Mouse (Mus musculus): ENCODE results near the gene Dnase2a.

The Dnase2a gene

DNA sequence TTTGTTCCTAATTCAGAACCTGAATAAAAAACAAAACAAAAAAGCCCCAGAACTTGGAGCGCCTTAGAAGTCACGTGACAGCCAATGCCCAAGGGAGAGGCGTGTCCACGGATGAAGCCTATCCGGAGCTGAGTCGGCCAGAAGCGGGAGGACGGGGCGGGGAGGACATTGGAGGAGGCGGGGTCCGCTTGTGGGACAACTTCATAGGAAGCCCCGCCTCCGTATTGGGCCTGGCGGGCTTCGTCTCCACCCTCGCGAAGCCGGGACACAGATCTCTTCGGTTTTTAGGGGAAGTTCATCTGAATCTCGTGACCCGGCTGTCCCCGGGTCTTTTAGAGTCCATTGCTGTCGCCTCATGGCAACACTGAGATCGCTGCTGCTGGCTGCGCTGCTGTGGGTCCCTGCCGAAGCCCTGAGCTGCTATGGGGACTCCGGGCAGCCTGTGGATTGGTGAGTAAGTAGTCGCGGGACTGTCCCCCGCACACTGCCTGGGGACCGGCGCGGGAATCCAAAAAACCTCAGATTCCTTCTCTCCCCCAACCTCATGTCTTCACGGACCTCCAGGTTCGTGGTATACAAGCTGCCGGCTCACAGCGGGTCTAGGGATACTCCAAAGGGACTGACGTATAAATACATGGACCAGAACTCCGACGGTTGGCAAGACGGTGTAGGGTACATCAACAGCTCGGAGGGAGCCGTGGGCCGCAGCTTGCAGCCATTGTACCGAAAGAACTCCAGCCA lies at the start of gene Dnase2a:
Gene Dnase2a (plus strand): TSS at position 140 of the 741 bp plus-strand sequence.
- DNase-seq (ENCODE audit: low spot score) = peak; percentile 94

DNA sequence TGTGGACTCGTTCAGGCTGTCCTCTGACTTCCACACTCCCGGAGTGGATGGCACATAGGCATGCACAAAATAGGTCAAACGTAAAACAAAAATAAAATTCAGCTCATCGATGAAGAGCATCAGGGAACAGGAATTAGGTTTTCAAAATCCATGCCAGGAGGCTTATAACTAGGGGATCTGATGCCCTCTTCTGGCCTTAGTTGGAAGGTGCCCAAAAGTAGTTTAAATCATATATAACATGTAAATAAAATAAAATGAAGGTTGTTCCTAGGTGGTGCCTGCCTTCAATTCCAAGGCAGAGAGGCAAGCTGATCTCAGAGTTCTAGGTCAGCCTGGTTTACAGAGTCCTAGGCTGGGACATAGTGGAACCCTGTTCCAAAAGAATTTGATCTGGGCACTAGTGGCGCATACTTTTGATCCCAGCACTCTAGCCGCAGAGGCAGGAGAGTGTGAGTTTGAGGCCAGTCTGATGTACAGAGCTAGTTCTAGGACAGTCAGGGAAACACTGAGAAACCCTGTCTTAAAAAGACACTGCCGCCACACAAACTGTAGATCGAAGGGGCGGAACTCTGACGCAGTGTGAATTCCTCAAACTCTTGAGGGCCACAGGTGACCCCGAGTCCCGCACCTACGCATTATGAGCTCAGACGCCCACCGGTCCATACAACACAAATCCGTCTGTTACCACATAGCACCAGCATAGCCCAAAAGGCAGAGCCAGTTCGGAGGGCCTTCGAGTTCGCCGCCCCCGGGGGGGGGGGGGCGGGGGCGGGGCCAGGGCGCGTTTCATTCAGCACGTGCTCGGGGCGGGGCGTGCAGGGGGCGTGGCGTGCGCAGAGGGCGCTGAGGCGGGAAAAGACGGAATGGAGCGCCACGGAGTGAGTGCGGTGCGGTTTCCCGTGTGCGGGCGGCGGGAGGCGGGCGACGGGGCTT lies 36.7 kb upstream of the Dnase2a start, which contains the start of gene Syce2:
Gene Syce2 (plus strand): TSS at position 736 of the 933 bp plus-strand sequence.
- peak; percentile 63 for DNase-seq (ENCODE audit: low spot score)

DNA sequence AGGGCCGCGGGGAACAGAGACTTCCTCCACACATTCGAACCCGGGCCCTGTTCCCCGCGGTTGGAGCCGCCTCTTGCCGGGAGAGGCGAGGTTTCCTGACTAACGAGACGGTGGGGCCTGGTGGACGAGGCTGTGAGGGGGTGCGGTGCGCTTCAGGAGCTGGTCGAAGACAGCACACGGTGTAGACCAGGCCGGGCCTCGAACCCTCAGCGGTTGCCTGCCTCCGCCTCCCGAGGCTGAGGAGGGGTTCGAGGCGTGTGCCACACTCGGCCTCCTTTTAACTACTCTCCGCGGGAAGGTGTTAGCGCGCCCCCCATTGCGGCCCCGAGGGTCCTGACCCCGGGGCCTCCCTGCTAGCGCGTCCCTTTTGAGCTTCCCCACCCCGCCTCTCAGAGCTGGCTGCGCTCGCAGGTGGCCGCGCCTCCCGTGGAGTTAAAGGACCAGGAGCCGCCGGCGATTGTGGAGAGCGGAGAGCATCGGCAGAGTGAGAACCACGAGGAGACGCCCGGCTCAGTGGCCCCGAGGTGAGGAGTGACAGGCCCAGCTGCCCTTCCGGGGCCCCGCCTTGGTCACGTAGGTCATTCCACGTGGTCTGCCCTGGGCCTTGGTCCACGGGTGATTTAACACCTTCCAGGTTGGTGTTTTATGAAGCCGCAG lies 35.9 kb upstream of the Dnase2a start:
- DNase-seq (ENCODE audit: low spot score) = peak; percentile 37

DNA sequence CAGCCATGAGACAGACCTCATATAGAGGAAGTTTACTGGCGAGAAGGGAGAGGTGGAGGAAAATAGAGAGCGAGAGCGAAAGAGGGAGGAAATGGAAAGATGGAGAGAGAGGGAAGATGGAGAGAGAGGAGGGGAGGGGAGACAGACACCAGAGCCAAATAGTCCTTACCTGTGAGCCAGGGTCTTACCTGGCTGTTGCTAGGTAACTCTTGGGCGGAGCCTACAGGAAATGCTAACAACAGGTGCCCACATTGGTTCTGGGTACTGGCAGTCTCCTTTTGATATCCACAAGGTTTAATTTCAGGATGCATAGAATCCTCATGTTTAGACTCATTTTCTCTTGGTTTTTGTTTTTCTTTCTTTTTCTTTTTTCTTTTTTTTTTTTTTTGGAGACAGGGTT lies 35.3 kb upstream of the Dnase2a start:
- no peak for DNase-seq (ENCODE audit: low spot score)

DNA sequence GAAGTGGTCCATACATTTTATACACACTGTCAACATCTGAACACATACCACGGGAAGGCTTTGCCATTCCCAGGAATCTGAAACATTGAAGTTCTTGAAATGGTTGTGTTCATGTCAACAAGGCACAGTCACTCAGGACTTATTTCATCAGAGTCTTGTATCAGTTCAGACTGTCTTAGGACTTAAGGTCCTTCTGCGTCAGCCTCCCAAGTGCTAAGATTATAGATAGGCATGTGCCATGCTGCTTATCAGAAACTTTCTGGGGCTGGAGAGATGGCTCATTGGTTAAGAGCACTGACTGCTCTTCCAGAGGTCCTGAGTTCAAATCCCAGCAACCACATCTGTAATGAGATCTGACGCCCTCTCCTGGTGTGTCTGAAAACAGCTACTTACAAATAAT lies 34.0 kb upstream of the Dnase2a start:
- DNase-seq (ENCODE audit: low spot score) = no peak

DNA sequence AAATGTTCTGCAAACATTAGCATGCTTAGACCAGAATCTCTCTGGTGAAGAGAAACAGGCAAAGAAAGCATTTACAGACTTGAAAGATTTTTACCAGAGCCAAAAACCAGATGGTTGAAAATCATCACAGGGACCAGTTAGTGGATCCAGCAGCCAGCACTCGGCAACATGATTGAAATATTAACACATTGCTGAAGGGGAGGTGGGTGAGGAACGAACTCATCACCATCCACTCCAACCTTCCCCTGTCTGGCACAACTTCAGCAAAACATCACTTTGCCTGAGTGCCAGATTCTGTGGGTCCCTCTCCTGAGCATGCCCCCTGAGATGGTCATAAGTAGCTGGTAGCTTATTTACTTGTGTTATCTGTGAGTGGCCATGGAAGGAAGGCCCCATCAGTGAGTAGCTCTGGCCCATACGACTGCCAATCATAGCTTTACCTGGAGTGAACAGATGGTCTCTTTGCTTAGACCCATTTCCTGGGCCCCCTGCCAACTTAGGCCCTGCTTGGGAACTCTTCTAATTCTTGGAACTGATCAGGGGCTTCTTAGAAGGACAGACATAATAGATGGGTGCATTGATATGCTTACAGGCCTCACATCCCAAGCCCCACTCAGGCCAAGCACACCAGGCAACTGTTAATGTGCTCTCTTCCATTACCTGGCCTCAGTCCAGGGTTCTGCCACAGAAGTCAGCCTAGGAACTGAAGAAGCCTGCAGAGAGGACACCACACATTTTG lies 30.9 kb upstream of the Dnase2a start:
- DNase-seq (ENCODE audit: low spot score) = no peak

DNA sequence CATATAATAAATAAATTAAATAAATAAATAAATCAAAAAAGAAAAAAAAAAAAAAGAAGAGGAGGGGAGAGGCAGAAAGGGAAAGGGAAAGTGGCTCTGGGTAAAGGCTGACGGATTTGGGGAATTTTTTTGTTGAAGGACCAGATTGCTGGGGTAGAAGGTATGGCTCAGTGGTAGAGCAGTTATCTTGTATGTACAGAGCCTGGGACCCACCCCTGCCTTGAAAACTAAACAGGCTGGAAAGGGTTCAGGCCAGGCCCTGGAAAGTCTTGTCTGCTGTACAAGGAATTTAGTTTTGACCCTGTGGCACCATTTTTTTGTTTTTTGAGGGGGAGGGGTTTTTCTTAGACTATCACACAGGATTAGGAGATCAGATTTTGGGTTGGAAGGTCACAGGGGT lies 29.4 kb upstream of the Dnase2a start:
- DNase-seq (ENCODE audit: low spot score) = no peak

DNA sequence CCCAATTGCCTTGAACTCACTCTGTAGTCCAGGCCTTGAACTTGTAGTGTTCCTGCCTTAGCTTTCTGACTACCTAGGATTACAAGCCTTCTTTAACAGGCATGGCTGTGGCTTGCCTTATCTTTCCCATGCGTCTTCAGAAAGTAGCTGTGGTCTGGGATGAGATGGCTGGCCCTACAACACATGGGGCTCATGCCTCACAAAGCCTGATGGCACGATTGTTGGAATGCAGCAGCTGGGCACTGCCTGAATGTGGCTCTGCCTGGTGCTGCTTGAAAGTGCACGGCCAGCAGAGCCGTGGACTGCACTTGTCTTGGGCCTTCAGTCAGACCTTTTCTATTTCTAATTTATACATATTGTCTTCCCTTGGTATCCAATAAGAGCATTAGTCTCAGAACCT lies 23.6 kb upstream of the Dnase2a start:
- no peak for DNase-seq (ENCODE audit: low spot score)

DNA sequence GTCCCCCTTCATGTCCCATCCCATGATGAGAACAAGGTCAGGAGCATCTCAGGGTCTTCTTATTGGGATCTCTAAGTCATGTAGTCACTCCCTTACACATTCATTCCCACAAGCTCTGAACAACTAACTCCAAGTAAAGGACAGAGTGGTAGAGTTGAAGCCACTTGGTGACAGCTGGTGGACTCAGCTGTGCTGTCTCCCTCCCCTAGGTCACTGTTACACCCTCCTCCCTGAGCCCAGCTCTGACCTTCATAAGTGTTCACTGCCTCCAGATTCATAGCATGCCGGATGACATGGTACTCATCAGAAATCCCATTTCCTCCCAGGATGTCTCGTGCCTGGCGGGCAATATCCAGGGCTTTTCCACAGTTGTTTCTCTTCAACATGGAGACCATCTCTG lies 20.1 kb upstream of the Dnase2a start:
- DNase-seq (ENCODE audit: low spot score) = no peak

DNA sequence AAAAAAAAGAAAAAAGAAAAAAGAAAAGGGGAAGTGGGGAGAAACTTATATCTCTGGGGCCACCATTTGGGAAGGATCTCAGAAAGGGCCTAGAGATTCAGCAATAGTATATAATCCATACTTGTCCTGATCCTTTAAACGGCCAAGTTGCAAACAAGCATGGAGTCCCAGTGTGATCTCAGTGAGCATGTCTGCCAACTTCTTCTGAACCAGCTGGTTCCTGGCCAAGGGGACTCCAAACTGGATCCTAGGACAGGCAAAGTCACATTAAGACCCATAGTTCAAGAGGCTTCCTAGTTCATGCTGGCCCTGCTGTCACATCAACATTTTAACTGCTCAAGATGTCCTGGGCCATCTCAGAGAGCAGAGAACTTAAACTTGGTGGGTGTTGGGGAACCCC lies 19.2 kb upstream of the Dnase2a start:
- DNase-seq (ENCODE audit: low spot score) = no peak

DNA sequence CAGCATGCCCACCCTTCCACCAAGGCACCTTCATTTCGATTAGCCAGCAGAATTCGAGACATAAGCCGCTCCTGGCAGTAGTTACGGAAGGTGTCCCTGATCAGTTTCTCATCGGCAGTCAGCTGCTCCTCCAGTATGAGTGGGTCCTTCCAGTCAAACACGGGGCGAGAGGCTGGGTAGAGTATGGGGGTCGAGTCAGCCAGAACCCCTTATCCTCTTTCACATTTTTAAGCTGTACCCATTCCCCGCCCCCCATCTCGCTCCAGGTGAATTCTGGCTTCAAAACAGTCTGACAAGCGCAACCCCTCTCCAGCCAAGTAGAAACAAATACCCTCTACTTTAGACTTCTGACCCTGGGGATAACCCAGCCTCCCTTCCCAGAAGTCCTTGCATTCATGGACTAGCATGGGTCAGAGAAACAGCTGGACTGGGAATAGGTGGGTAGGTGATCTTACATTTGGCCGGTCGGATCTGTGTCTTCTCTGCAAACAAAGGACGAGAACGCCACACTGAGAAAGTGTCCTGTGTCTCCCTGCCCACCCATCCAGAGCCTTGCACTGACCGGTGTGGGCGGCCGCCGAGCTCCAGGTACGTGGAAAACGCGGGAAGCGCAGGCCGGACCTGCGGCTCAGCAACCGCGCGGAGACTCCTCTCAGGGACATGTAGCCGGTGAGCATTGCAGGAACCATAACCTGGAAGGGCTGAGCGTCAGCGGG lies 15.2 kb upstream of the Dnase2a start:
- no peak for DNase-seq (ENCODE audit: low spot score)

DNA sequence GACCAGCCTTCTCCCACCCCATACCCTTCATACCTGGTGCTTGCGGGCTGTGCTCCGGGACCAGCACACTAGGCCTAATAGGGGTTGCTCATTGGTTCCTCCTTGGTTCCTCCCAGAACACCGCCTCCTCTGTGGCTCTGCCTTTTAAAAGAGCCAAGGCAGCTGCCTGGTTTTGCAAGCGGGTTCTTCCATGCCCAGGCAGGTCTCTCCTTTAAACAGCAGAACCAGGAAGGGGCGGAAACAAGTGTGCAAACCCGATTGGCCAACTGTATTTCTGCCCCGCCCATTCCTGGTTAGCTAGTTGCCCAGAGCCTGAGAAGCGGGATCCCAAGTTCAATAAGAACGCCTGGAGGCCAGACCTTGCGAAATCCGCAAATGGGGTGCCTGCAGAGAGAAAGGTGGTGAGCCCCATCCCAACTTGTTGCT lies 14.6 kb upstream of the Dnase2a start, which contains the start of gene Gcdh:
Gene Gcdh (minus strand): TSS at position 213 of the 426 bp plus-strand sequence.
- peak; percentile 94 for DNase-seq (ENCODE audit: low spot score)

DNA sequence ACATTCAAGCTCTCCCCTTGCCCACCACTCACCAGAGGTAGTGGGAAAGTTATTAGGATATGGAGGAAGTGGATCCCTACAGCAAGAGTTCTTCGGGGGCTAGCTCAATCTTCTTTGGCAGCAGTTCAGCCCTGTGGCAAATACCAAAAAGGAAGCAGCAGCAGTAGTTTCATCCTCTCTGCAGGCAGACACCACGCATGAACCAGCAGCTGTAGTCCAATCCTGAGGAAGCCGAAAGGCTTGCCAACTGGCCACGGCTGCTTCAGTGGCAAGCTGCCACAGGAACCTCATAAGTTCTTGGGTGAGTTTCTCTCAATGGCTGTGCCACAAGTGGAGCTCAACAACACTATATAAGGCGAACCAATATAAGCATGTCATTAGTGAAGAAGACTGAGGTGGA lies 12.4 kb upstream of the Dnase2a start:
- no peak for DNase-seq (ENCODE audit: low spot score)

DNA sequence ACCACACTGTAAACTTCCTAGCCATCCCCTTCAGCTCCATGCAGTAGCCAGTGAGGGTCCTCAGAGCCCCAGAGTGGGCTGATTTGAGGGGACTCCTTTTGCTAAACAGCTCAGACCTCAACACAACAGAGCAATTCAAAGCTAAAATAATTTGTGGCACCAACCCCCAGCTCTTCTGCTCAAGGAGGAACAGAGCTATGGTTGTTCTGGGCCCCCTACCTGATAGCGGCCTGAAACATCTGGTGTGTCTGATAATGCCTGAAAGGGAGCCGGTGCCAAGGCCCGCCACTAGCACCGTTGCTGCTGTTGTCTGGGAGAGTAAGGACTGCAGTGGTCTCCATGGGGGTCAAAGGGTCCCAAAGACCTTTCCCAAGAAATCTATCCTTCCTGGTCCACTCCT lies 7.3 kb upstream of the Dnase2a start:
- DNase-seq (ENCODE audit: low spot score) = no peak

DNA sequence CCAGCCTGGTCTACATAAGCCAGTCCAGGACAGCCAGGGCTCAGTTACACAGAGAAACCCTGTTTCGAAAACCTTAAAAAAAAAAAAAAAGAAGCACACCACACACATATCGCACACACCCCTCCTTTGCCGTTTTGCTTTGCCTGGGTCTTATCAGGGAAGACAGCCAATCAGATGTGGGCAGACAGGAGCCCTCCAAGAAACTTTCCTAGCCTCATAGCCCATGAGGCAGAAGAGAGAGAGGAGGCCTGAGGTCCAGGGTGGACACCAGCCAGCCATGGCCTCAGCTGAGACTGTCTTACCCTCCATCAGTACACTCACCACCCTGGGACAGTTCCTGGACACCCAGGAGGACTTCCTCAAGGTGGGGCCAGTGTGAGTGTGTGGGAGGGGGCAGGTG lies 6.6 kb upstream of the Dnase2a start, which contains the start of gene Klf1:
Gene Klf1 (plus strand): TSS at position 177 of the 400 bp plus-strand sequence.
- no peak for DNase-seq (ENCODE audit: low spot score)

DNA sequence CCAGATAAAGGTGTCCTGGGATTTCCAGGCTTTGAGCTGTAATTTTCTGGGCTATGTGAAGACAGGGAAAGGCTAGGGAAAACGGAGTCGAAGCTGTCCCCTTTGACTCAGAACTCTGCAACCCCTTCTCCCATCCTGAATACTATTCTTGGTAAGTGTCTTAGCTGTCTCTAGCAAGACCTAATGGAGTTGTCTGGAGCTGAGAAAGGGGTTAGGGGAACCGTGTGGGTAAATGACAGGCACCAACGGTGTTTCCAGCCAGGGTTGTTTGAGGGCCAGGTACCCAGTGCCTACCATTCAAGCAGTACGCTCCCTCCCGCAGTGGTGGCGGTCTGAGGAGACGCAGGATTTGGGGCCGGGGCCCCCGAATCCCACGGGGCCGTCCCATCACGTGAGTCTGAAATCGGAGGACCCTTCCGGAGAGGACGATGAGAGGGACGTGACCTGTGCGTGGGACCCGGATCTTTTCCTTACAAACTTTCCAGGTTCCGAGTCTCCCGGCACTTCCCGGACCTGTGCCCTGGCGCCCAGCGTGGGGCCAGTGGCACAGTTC lies 5.9 kb upstream of the Dnase2a start:
- DNase-seq (ENCODE audit: low spot score) = no peak

DNA sequence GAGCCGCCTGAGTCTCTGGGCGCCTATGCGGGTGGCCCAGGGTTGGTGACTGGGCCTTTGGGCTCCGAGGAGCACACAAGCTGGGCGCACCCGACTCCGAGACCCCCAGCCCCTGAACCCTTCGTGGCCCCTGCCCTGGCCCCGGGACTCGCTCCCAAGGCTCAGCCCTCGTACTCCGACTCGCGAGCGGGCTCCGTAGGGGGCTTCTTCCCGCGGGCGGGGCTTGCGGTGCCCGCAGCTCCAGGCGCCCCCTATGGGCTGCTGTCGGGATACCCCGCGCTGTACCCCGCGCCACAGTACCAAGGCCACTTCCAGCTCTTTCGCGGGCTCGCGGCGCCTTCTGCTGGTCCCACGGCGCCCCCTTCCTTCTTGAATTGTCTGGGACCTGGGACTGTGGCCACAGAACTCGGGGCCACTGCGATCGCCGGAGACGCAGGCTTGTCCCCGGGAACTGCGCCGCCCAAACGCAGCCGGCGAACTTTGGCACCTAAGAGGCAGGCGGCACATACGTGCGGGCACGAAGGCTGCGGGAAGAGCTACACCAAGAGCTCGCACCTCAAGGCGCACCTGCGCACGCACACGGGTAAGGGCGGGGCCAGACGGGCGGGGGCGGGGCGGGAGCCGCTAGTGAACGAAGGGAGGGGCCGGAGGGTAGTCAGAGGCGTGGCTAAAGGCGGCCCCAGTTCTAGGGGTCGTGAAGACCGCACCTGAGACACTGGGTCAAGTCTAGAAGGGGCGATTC lies 5.3 kb upstream of the Dnase2a start:
- DNase-seq (ENCODE audit: low spot score) = peak; percentile 95

DNA sequence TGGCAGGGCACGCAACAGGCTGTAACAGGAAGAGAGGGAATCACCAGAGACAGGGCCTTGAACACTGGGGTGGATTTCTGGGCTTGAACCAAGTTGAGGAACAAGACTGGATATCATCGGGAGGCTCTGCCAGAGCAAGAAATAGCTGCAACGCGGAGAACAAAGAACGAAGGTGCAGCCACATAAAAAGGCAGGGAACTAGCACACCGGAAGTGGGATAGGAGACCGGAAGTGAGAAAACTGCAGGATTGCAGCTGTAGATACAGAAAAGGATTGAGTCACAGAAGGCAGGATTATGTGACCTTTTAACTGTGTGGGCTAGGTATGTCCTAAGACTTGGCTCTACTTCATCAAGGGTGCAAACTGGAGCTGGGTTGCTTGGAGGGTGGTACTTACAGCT lies 4.0 kb upstream of the Dnase2a start:
- no peak for DNase-seq (ENCODE audit: low spot score)

DNA sequence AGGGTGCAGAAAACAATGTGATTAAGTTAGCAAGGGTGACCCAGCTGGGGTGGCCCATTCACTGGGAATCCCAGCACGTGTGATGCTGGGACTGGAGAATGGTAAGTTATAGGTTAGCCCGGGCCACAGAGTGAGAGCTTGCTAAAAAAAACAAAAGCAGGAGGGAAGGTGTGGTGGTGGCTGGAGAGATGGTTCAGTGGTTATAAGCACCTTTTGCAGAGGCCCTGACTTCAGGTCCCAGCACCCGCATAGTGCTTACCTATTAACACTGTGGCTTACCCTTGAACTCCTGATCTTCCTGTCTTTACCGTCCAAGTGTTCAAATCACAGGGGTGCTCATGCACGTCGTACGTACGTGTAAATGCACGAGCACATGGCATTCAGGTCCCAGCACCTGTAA lies 1.3 kb upstream of the Dnase2a start:
- DNase-seq (ENCODE audit: low spot score) = no peak

DNA sequence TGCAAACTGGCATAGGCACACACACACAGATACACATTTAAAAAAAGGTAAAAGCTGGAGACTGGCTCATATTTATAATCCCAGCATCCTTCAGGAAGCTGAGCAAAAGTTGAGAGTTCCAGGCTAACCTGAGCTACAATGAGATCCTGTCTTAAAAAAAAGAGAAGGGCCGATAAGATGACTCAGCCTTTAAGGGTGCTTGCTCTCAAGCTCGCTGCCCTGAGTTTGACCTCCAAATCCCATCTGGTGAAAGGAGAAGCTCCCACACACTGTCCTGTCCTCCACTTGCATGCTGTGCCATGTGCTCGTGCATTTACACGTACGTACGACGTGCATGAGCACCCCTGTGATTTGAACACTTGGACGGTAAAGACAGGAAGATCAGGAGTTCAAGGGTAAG lies 867 bp upstream of the Dnase2a start:
- DNase-seq (ENCODE audit: low spot score) = no peak

Measured in retina, embryonic 14.5 days (tissue).